Mouse (Mus musculus): ENCODE results near the gene Ybx1. TPM values are rescaled to one million over a fixed set of nuclear protein-coding genes. Genes with fewer than 3 reads are reported as not detected.

The Ybx1 gene
- polyA plus RNA-seq, 1 experiment from 2014 or later, result 1,318 TPM

Other genes starting within 250 kb of the Ybx1 start
- 110 and 113 TPM in 2 replicates for gene Slc2a1, start 185.9 kb downstream of the Ybx1 start, polyA plus RNA-seq (2016; fragmentation: Nextera tagmentation; extraction: Ambion mirVana)
- gene Zfp691, start 120.4 kb downstream of the Ybx1 start, polyA plus RNA-seq (2016; fragmentation: Nextera tagmentation; extraction: Ambion mirVana), result 7.8 and 9.9 TPM in 2 replicates
- 3.6 and 5.1 TPM in 2 replicates for gene Ermap, start 104.6 kb downstream of the Ybx1 start, polyA plus RNA-seq (2016; fragmentation: Nextera tagmentation; extraction: Ambion mirVana)
- 156 and 162 TPM in 2 replicates for gene Svbp, start 99.3 kb downstream of the Ybx1 start, polyA plus RNA-seq (2016; fragmentation: Nextera tagmentation; extraction: Ambion mirVana)
- not detected in 2 replicates for gene Tmem269, start 76.4 kb downstream of the Ybx1 start, polyA plus RNA-seq (2016; fragmentation: Nextera tagmentation; extraction: Ambion mirVana)
- gene AU022252, start 61.9 kb downstream of the Ybx1 start, polyA plus RNA-seq (2016; fragmentation: Nextera tagmentation; extraction: Ambion mirVana), result 36.2 and 37.8 TPM in 2 replicates
- 10.3 and 15.7 TPM in 2 replicates for gene P3h1, start 61.7 kb downstream of the Ybx1 start, polyA plus RNA-seq (2016; fragmentation: Nextera tagmentation; extraction: Ambion mirVana)
- gene Cldn19, start 39.2 kb downstream of the Ybx1 start, polyA plus RNA-seq (2016; fragmentation: Nextera tagmentation; extraction: Ambion mirVana), result 0.18 and 0.59 TPM in 2 replicates
- gene Ppih, start 25.9 kb upstream of the Ybx1 start, polyA plus RNA-seq (2016; fragmentation: Nextera tagmentation; extraction: Ambion mirVana), result 117 and 118 TPM in 2 replicates
- 11.8 and 13.4 TPM in 2 replicates for gene Ccdc30, start 120.9 kb upstream of the Ybx1 start, polyA plus RNA-seq (2016; fragmentation: Nextera tagmentation; extraction: Ambion mirVana)
- 19.5 and 21.0 TPM in 2 replicates for gene Ppcs, start 127.8 kb upstream of the Ybx1 start, polyA plus RNA-seq (2016; fragmentation: Nextera tagmentation; extraction: Ambion mirVana)
- gene Zmynd12, start 128.2 kb upstream of the Ybx1 start, polyA plus RNA-seq (2016; fragmentation: Nextera tagmentation; extraction: Ambion mirVana), result 0.31 TPM in 1 of 2 replicates, not detected in the other
- 8.5 and 11.2 TPM in 2 replicates for gene Rimkla, start 198.0 kb upstream of the Ybx1 start, polyA plus RNA-seq (2016; fragmentation: Nextera tagmentation; extraction: Ambion mirVana)
- 31.7 and 32.6 TPM in 2 replicates for gene Foxj3, start 242.4 kb upstream of the Ybx1 start, polyA plus RNA-seq (2016; fragmentation: Nextera tagmentation; extraction: Ambion mirVana)
- gene Frg2f1, start 244.9 kb upstream of the Ybx1 start, polyA plus RNA-seq (2016; fragmentation: Nextera tagmentation; extraction: Ambion mirVana), result 3.1 and 4.4 TPM in 2 replicates

All from forebrain, embryonic 12.5 days (tissue).